Mouse (Mus musculus) liver, adult 2 months (tissue): Measurements from ENCODE around the gene Calm2.

Experiments
- CTCF ChIP-seq: fragments of 200-500 bp; IDR thresholded peaks from 2 replicates; pipeline ENCODE4 v1.5.1; 2011; ENCODE audit warnings: low read depth, low read length, control low read depth
- POLR2A ChIP-seq: fragments of 200-500 bp; IDR thresholded peaks from 2 replicates; pipeline ENCODE4 v1.6.1; 2011; ENCODE audit warnings: low read length, control low read depth; ENCODE audit not compliant: insufficient read depth; ENCODE audit errors: extremely low read depth

DNA sequence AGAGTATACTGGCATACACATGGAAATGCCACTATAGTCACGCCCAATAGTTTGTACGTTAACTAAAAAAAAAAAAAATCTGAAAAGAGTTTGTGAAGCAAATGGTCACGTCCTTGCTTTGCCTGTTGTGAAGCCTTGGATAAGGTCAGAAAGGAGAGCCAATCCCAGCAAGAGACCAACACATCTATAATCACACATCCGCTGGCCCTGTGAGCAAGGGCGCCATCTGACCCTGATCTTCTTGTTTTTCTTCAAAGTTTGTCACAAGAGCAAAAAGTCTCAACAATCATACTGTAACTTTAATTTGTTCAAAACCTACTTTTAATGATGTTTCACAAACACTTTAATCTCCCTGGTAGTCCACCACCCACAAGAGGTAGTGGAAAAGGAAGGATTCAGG lies 39.0 kb upstream of the Calm2 start:
- TF ChIP-seq CTCF, result no peak
- TF ChIP-seq POLR2A, result no peak
